5 mouse cellular contexts compared by ENCODE assay signal in genomic region chr4:142803819-142804218, GRCm38 (mm10).
"Had no signal": no experiment of that assay in that cellular context is flagged by ENCODE, and none has a peak within 500 bp of the region (broad histone marks: within the 10 kb centered on the region; RNA-seq: fewer than 3 reads in every experiment).

No protein-coding gene starts in this region.

- DNase-seq: kidney, adult 18-20 months; kidney, postnatal 10 days; left cerebral cortex, postnatal 4 days; right cerebral cortex, postnatal 25 days; thymus, postnatal 4 days had no signal
